Mouse (Mus musculus) adrenal gland, adult (tissue): ENCODE results near the gene Hykk.
A peak's percentile ranks its signal among the peaks of the same experiment; 100 is the strongest.

Experiments used
- DNase-seq, 2 experiments: peaks; one replicate each; pipeline ENCODE4 v3.0.0; 2022 to 2023; ENCODE audit warnings: low spot score in 1 of 2; ENCODE audit not compliant: inconsistent age in 2 of 2

Gene Hykk

GRCm38 (mm10) chr9:54980674-54981073, 63.6 kb downstream of the Hykk start, which contains the start of gene Chrna5:
TSS of gene Chrna5 (plus strand) at chr9:54980880.
- no peak for DNase-seq

GRCm38 (mm10) chr9:54981291-54982191, 64.5 kb downstream of the Hykk start:
- peak; percentile 9 to 54 for DNase-seq

DNA sequence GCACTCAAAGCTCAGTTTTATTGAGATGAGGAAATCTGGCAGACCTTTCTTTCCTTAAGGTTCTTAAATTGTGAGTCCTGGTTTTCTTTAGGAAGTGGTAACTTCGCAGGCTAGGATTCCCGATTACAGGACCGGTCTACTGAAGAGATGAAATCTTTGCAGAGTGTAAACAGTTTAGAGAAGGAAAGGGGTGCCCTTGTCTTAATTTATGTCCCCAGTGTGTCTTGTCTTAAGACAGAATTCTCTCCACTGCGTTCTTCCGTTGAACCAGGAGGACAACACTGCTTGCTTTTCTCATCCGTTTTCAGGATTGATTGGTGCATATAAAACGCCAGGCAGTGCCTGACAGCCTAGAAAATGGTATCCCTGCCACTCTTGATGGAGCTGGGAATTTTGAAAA, 65.3 kb downstream of the Hykk start:
- DNase-seq = no peak

DNA sequence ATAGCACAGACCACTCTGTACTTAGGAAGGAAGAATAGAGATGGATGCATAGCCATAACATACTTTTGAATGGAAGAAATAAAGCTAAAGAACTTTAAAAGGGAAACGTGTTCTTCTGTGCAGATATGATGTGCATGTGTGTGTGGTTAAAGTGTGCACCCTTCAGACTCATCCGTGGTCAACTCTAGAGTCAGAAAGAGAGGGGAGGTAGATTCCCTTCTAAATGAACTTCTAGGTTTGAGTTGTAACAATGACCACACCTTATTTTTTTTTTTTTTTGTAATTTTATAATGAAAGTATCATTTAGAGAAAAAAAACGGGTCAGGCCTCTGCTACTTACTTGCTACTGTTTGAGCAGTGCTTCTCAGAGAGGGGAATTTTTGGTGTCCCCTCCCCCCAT, 73.3 kb downstream of the Hykk start:
- no peak for DNase-seq

DNA sequence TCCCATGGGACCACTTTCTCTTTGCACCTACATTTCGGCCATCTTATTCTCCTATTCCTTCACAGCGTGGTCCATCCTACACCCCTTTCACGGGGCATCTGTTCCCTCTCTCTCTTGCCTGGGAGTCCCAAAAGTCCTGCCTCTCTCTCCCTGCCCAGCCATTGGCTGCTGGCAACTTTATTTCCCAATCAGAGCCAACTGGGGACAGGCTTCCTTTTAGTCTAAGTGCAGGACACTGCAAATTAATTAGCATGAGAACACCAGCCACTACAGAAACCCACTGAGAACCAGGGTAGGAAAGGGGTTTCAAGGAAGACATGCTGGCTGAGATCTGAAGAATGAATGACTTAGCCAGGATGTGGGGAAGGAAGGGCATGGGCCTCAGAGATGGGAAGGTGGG, 77.3 kb downstream of the Hykk start:
- no peak for DNase-seq

- DNase-seq = no peak
Measured at GRCm38 (mm10) chr9:54995645-54996044, 78.6 kb downstream of the Hykk start.
